Mouse (Mus musculus) stomach, postnatal 0 days (tissue): ENCODE data around the gene Olfr215.
"Not testable (repeated sequence)": the region's sequence is repeated elsewhere in the genome, so short reads cannot be mapped to it uniquely, and the experiment has no call there.

Source experiments
- CTCF ChIP-seq: IDR thresholded peaks from 2 replicates; pipeline ENCODE4 v1.5.1; 2016; ENCODE audit warnings: antibody characterized with exemption, low read depth, mild to moderate bottlenecking, moderate library complexity
- EP300 ChIP-seq: optimal IDR thresholded peaks from 2 replicates; pipeline ENCODE3; 2016; ENCODE audit warnings: antibody characterized with exemption

- TF ChIP-seq CTCF, EP300: not testable (repeated sequence)
Observed at GRCm38 (mm10) chr6:116626417-116626816, 42.4 kb upstream of the Olfr215 start.
